Mouse (Mus musculus) megakaryocyte, embryonic 14.5 days (primary cell): ENCODE data around the gene 9230112D13Rik.

Source experiments
- FLI1 ChIP-seq: IDR thresholded peaks from 2 replicates; pipeline ENCODE4 v1.6.1; 2012; ENCODE audit warnings: low read length, inconsistent platforms, mixed read lengths
- GATA1 ChIP-seq: IDR thresholded peaks from 3 replicates; pipeline ENCODE4 v1.6.1; 2012; ENCODE audit warnings: mixed read lengths, low read length, inconsistent platforms, borderline replicate concordance

- TF ChIP-seq GATA1: no peak
- TF ChIP-seq FLI1: no peak
Measured at GRCm38 (mm10) chr14:34566530-34566929, 43.9 kb upstream of the 9230112D13Rik start.
